ENCODE assay signal across 8 mouse cellular contexts in the genomic region with DNA sequence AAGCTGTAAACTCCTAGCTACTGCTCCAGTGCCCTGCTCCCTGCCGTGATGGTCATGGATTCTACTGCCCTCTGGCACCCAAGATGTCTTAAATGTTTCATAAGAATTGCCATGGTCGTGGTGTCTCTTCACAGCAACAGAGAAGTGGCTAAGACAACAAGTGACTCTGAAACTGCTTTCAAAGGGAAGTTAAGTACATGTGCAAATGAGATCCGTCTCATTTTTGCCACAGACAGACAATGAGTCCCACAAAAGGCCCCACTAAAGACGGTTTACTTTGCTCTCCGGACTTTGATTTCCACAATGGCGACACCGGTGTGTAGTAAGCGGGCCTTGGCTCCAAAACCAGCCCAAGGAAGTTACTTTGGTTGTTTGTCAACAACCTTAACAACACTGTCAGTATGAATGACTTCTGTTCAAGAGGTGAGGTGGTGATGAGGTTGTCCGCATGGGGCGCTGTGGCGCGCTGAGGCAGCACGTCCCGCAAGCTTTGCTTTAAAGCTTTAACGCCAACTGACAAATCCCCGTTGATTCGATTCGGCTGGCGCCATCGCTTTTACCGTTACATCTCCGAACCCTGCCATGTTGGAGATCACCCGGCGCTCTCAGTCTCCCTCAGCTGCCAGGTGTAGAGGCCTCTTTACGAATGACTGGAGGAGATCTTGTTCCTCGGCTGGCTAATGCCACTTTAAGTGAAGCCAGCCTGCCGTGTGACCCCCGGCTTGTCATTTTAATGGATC.
DNase-seq lines count a peak whose midpoint lies in the region; ATAC-seq and TF ChIP-seq lines count a peak whose summit lies in the region.

No protein-coding gene starts in this region.

- no peak for ATAC-seq in hindbrain, embryonic 12.5 days (ENCODE audit: low FRiP score)
- ATAC-seq in lung, embryonic 16.5 days (ENCODE audit: low read depth) = no peak

- peak overlapping the region; percentile 55; the same call in 1 of the 2 replicates for H3K9ac ChIP-seq in ES-E14 (ENCODE audit: insufficient read depth, low read depth, low read length, poor library complexity, severe bottlenecking)
- peak overlapping the region; percentile 63 for H3K9ac ChIP-seq in hindbrain, embryonic 12.5 days
- peak overlapping the region; percentile 62 for H3K9ac ChIP-seq in lung, embryonic 16.5 days (ENCODE audit: low read length)

- H3K9me3 ChIP-seq in ES-E14 (ENCODE audit: control insufficient read depth, insufficient read depth, low read depth, low read length) = no peaks in the 10 kb centered on the region
- no peaks in the 10 kb centered on the region; the same call in 1 of the 2 replicates for H3K9me3 ChIP-seq in hindbrain, embryonic 12.5 days (replicated peaks)
- 0 out of 2 replicates have a peak, but pooled peaks cover 2% of the 10 kb centered on the region for H3K9me3 ChIP-seq in lung, embryonic 16.5 days (ENCODE audit: control insufficient read depth, low read length)

- peak overlapping the region; percentile 40 to 68 for H3K4me3 ChIP-seq in ES-E14 (ENCODE audit: insufficient read depth in 1 of 2, low read depth in 1 of 2, low read length in 2 of 2, poor library complexity in 1 of 2, severe bottlenecking in 1 of 2)
- H3K4me3 ChIP-seq in hindbrain, embryonic 12.5 days = peak overlapping the region; percentile 40
- peak overlapping the region; percentile 47 for H3K4me3 ChIP-seq in lung, embryonic 16.5 days (ENCODE audit: low read length)

- H3K4me2 ChIP-seq in hindbrain, embryonic 12.5 days (replicated peaks) = peak overlapping the region; percentile 74
- H3K4me2 ChIP-seq in lung, embryonic 16.5 days (ENCODE audit: low read depth, low read length) = peak overlapping the region; percentile 80

- in situ Hi-C loops in ES-E14 (cut with MboI; ENCODE audit: low sequenced_read_pairs in 2 of 2, unreplicated experiment in 2 of 2) = no loop called here

- peaks cover 5 to 6% of the 10 kb centered on the region in 2 experiments; a peak in 3 of 4 replicates for H3K4me1 ChIP-seq in ES-E14 (ENCODE audit: control insufficient read depth in 2 of 2, insufficient read depth in 2 of 2, low read length in 2 of 2, poor library complexity in 1 of 2)
- H3K4me1 ChIP-seq in hindbrain, embryonic 12.5 days = peaks cover 4% of the 10 kb centered on the region; the same call in 1 of the 2 replicates
- no peaks in the 10 kb centered on the region for H3K4me1 ChIP-seq in lung, embryonic 16.5 days (replicated peaks; ENCODE audit: control insufficient read depth, insufficient read depth, low read length)

- H3K27ac ChIP-seq in ES-E14 (ENCODE audit: insufficient read depth, low read depth, low read length, poor library complexity, severe bottlenecking) = no peak overlapping the region
- peak overlapping the region; percentile 66; the same call in 1 of the 2 replicates for H3K27ac ChIP-seq in hindbrain, embryonic 12.5 days
- no peak overlapping the region for H3K27ac ChIP-seq in lung, embryonic 16.5 days (ENCODE audit: low read length)

- WGBS in hindbrain, embryonic 12.5 days = 4% methylated on average over 28 of the region's 28 CpGs
- 2% methylated on average over 28 of the region's 28 CpGs for WGBS in lung, embryonic 16.5 days

- H3K36me3 ChIP-seq in ES-E14 (ENCODE audit: control insufficient read depth, insufficient read depth, low read length, poor library complexity, severe bottlenecking) = no peaks in the 10 kb centered on the region
- no peaks in the 10 kb centered on the region for H3K36me3 ChIP-seq in hindbrain, embryonic 12.5 days
- no peaks in the 10 kb centered on the region for H3K36me3 ChIP-seq in lung, embryonic 16.5 days (ENCODE audit: control insufficient read depth, insufficient read depth, low read length)

- no peaks in the 10 kb centered on the region for H3K27me3 ChIP-seq in hindbrain, embryonic 12.5 days
- no peaks in the 10 kb centered on the region for H3K27me3 ChIP-seq in lung, embryonic 16.5 days (ENCODE audit: control insufficient read depth, insufficient read depth, low read depth, low read length)

- peak; percentile 69 for DNase-seq in ES-E14 (ENCODE audit: low read depth, low spot score)
- peak; percentile 39 for DNase-seq in cerebellum, adult 9-11 months
- DNase-seq in frontal cortex, adult 2 months (ENCODE audit: extremely low spot score in 1 of 2, low spot score in 1 of 2) = peak; percentile 34 to 80
- peak; percentile 82 to 84 for DNase-seq in layer of hippocampus, postnatal 10 days (ENCODE audit: low spot score in 2 of 2)
- peak; percentile 37 for DNase-seq in retina, adult 2 months (ENCODE audit: low read depth, low spot score)
- peak; percentile 63 to 70 for DNase-seq in thymus, postnatal 36 days

TF ChIP-seq in ES-E14, 5 proteins besides CTCF, POLR2A, EP300 and RAD21:
- TF ChIP-seq ZC3H11A (IDR thresholded peaks at IDR 0.05; ENCODE audit: borderline replicate concordance, low read depth, low read length) (0 out of 2 replicates have a peak, but pooled peaks have one; percentile 12), HCFC1 (IDR thresholded peaks at IDR 0.05; ENCODE audit: borderline replicate concordance, insufficient read depth, low read length) (no peak)
TF ChIP-seq in ES-E14: peak in this region for 1.
